Mouse (Mus musculus): Measurements from ENCODE around the gene Rnf41. TPM values are rescaled to one million over a fixed set of nuclear protein-coding genes. Genes with fewer than 3 reads are reported as not detected.

The Rnf41 gene
- polyA plus RNA-seq, 1 experiment from 2014 or later = 32.2 TPM

GRCm38 (mm10) chr10:128412558-128412957, 1.1 kb downstream of the Rnf41 start:
- Histone ChIP-seq H3K4me2 (replicated peaks; ENCODE audit: low read depth, low read length) (peak overlapping the region; percentile 86), H3K27me3 (replicated peaks; ENCODE audit: insufficient read depth, low read length) (no peaks in the 10 kb centered on the region), H3K9ac (replicated peaks; ENCODE audit: low read depth) (no peak overlapping the region), H3K36me3 (ENCODE audit: insufficient read depth, low read length) (peaks cover 9% of the 10 kb centered on the region), H3K4me1 (ENCODE audit: insufficient read depth, low read depth, low read length) (peaks cover 10% of the 10 kb centered on the region; the same call in 1 of the 2 replicates), H3K9me3 (ENCODE audit: low read length) (no peaks in the 10 kb centered on the region), H3K4me3 (ENCODE audit: low read depth, low read length) (peak overlapping the region; percentile 81), H3K27ac (ENCODE audit: low read length) (peak overlapping the region; percentile 94; the same call in 1 of the 2 replicates)
- ATAC-seq = no peak
- 6% methylated on average over 1 of the region's 1 CpGs for WGBS
- TF ChIP-seq CTCF (IDR thresholded peaks at IDR 0.05) (no peak), EP300 (IDR thresholded peaks at IDR 0.05) (no peak)
- peak; percentile 14 for DNase-seq (ENCODE audit: low spot score)

- H3K4me1 ChIP-seq (ENCODE audit: insufficient read depth, low read depth, low read length) = peaks cover 10% of the 10 kb centered on the region; the same call in 1 of the 2 replicates
- H3K4me2 ChIP-seq (replicated peaks; ENCODE audit: low read depth, low read length) = no peak overlapping the region
- no peak for ATAC-seq
- no peaks in the 10 kb centered on the region for H3K27me3 ChIP-seq (replicated peaks; ENCODE audit: insufficient read depth, low read length)
- H3K9ac ChIP-seq (replicated peaks; ENCODE audit: low read depth) = no peak overlapping the region
- no peaks in the 10 kb centered on the region for H3K9me3 ChIP-seq (ENCODE audit: low read length)
- H3K36me3 ChIP-seq (ENCODE audit: insufficient read depth, low read length) = peaks cover 9% of the 10 kb centered on the region
- WGBS = 25% methylated on average over 1 of the region's 1 CpGs
- no peak overlapping the region for H3K27ac ChIP-seq (ENCODE audit: low read length)
- DNase-seq (ENCODE audit: low spot score) = peak; percentile 17
- no peak overlapping the region for H3K4me3 ChIP-seq (ENCODE audit: low read depth, low read length)
- no peak for TF ChIP-seq CTCF (IDR thresholded peaks at IDR 0.05)
- no peak for TF ChIP-seq EP300 (IDR thresholded peaks at IDR 0.05)
Observed at GRCm38 (mm10) chr10:128413076-128413475, 1.6 kb downstream of the Rnf41 start.

GRCm38 (mm10) chr10:128414848-128415247, 3.4 kb downstream of the Rnf41 start:
- Histone ChIP-seq H3K27me3 (replicated peaks; ENCODE audit: insufficient read depth, low read length) (no peaks in the 10 kb centered on the region), H3K9ac (replicated peaks; ENCODE audit: low read depth) (no peak overlapping the region), H3K9me3 (ENCODE audit: low read length) (no peaks in the 10 kb centered on the region), H3K36me3 (ENCODE audit: insufficient read depth, low read length) (peaks cover 9% of the 10 kb centered on the region), H3K4me3 (ENCODE audit: low read depth, low read length) (no peak overlapping the region), H3K4me2 (replicated peaks; ENCODE audit: low read depth, low read length) (no peak overlapping the region), H3K4me1 (ENCODE audit: insufficient read depth, low read depth, low read length) (peaks cover 10% of the 10 kb centered on the region; the same call in 1 of the 2 replicates), H3K27ac (ENCODE audit: low read length) (no peak overlapping the region)
- TF ChIP-seq CTCF (IDR thresholded peaks at IDR 0.05) (no peak), EP300 (IDR thresholded peaks at IDR 0.05) (no peak)
- DNase-seq (ENCODE audit: low spot score) (no peak), ATAC-seq (no peak)
- 70% methylated on average over 5 of the region's 5 CpGs for WGBS

GRCm38 (mm10) chr10:128422426-128422825, 11.0 kb downstream of the Rnf41 start:
- Histone ChIP-seq H3K4me3 (ENCODE audit: low read depth, low read length) (no peak overlapping the region), H3K4me2 (replicated peaks; ENCODE audit: low read depth, low read length) (no peak overlapping the region), H3K9me3 (ENCODE audit: low read length) (no peaks in the 10 kb centered on the region), H3K27me3 (replicated peaks; ENCODE audit: insufficient read depth, low read length) (no peaks in the 10 kb centered on the region), H3K4me1 (ENCODE audit: insufficient read depth, low read depth, low read length) (no peaks in the 10 kb centered on the region), H3K9ac (replicated peaks; ENCODE audit: low read depth) (no peak overlapping the region), H3K27ac (ENCODE audit: low read length) (no peak overlapping the region), H3K36me3 (ENCODE audit: insufficient read depth, low read length) (no peaks in the 10 kb centered on the region; the same call in 1 of the 2 replicates)
- 67% methylated on average over 5 of the region's 5 CpGs for WGBS
- no peak for DNase-seq (ENCODE audit: low spot score)
- TF ChIP-seq CTCF (IDR thresholded peaks at IDR 0.05) (no peak), EP300 (IDR thresholded peaks at IDR 0.05) (no peak)
- no peak for ATAC-seq

GRCm38 (mm10) chr10:128424604-128425003, 13.1 kb downstream of the Rnf41 start:
- Histone ChIP-seq H3K4me1 (ENCODE audit: insufficient read depth, low read depth, low read length) (no peaks in the 10 kb centered on the region), H3K9ac (replicated peaks; ENCODE audit: low read depth) (no peak overlapping the region), H3K9me3 (ENCODE audit: low read length) (no peaks in the 10 kb centered on the region), H3K4me2 (replicated peaks; ENCODE audit: low read depth, low read length) (no peak overlapping the region), H3K4me3 (ENCODE audit: low read depth, low read length) (no peak overlapping the region), H3K27me3 (replicated peaks; ENCODE audit: insufficient read depth, low read length) (no peaks in the 10 kb centered on the region), H3K27ac (ENCODE audit: low read length) (no peak overlapping the region), H3K36me3 (ENCODE audit: insufficient read depth, low read length) (peaks cover 5% of the 10 kb centered on the region; the same call in 1 of the 2 replicates)
- DNase-seq (ENCODE audit: low spot score) (no peak), ATAC-seq (no peak)
- no peak for TF ChIP-seq EP300 (IDR thresholded peaks at IDR 0.05)
- 28% methylated on average over 7 of the region's 7 CpGs for WGBS

GRCm38 (mm10) chr10:128425260-128425659, 13.8 kb downstream of the Rnf41 start:
- Histone ChIP-seq H3K9me3 (ENCODE audit: low read length) (no peaks in the 10 kb centered on the region), H3K4me3 (ENCODE audit: low read depth, low read length) (no peak overlapping the region), H3K4me1 (ENCODE audit: insufficient read depth, low read depth, low read length) (no peaks in the 10 kb centered on the region), H3K9ac (replicated peaks; ENCODE audit: low read depth) (no peak overlapping the region), H3K27me3 (replicated peaks; ENCODE audit: insufficient read depth, low read length) (no peaks in the 10 kb centered on the region), H3K36me3 (ENCODE audit: insufficient read depth, low read length) (peaks cover 11% of the 10 kb centered on the region; the same call in 1 of the 2 replicates), H3K4me2 (replicated peaks; ENCODE audit: low read depth, low read length) (no peak overlapping the region), H3K27ac (ENCODE audit: low read length) (no peak overlapping the region)
- TF ChIP-seq EP300 (IDR thresholded peaks at IDR 0.05) = no peak
- no peak for TF ChIP-seq CTCF (IDR thresholded peaks at IDR 0.05)
- ATAC-seq (peak; percentile 68), DNase-seq (ENCODE audit: low spot score) (peak; percentile 56)
- WGBS = 58% methylated on average over 3 of the region's 3 CpGs

- H3K4me3 ChIP-seq (ENCODE audit: low read depth, low read length) = no peak overlapping the region
- 85% methylated on average over 5 of the region's 5 CpGs for WGBS
- no peak for ATAC-seq
- TF ChIP-seq EP300 (IDR thresholded peaks at IDR 0.05) (no peak), CTCF (IDR thresholded peaks at IDR 0.05) (no peak)
- peaks cover 16% of the 10 kb centered on the region; the same call in 1 of the 2 replicates for H3K36me3 ChIP-seq (ENCODE audit: insufficient read depth, low read length)
- DNase-seq (ENCODE audit: low spot score) = no peak
- no peaks in the 10 kb centered on the region for H3K4me1 ChIP-seq (ENCODE audit: insufficient read depth, low read depth, low read length)
- no peak overlapping the region for H3K4me2 ChIP-seq (replicated peaks; ENCODE audit: low read depth, low read length)
- H3K9ac ChIP-seq (replicated peaks; ENCODE audit: low read depth) = no peak overlapping the region
- H3K27me3 ChIP-seq (replicated peaks; ENCODE audit: insufficient read depth, low read length) = no peaks in the 10 kb centered on the region
- H3K27ac ChIP-seq (ENCODE audit: low read length) = no peak overlapping the region
- no peaks in the 10 kb centered on the region for H3K9me3 ChIP-seq (ENCODE audit: low read length)
Observed at GRCm38 (mm10) chr10:128429052-128429451, 17.6 kb downstream of the Rnf41 start.
